Mouse (Mus musculus): ENCODE results near the gene Top3b. TPM values are rescaled to one million over a fixed set of nuclear protein-coding genes. Genes with fewer than 3 reads are reported as not detected.
"Not testable (repeated sequence)": the region's sequence is repeated elsewhere in the genome, so short reads cannot be mapped to it uniquely, and the experiment has no call there.

Top3b gene
- total RNA-seq, 2 experiments from 2014 or later = 24.8 to 31.6 TPM

DNA sequence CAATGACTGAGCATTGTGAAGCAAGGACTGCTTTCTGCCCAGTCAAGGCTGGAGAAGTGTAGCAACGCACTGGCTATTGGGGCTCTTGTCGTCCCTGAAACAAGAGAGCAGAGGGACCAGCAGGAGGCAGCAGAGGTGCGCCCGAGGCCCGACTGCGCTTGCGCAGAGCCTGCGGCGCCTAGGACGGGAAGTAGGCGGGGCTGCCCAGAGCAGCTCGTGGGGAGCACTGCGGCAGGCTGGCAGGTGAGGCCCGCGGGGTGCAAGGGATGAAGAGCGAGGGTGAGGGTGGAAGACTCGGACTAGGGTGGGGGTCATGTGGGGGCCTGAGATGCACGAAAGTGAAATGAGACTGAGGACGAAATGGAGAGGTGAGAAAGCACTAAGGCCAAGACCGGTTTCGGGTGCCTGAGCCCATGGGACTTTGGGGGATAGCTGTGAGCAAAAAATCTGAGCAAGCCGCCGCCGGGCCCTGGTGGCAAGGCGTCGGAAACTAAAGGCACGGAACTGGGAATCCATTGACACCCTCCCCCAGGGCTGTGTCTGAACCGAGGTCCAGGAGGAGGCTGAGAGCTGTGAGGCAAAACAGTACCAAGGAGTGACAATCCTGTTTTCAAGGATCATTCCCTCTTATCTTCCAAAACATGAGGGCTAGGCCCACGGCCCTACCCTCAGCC lies 26.0 kb downstream of the Top3b start, which contains the start of gene Ppm1f:
Ppm1f (plus strand) TSS at position 88 of the 674 bp plus-strand sequence.
- peak; percentile 97 for ATAC-seq (ENCODE audit: poor library complexity, severe bottlenecking)

DNA sequence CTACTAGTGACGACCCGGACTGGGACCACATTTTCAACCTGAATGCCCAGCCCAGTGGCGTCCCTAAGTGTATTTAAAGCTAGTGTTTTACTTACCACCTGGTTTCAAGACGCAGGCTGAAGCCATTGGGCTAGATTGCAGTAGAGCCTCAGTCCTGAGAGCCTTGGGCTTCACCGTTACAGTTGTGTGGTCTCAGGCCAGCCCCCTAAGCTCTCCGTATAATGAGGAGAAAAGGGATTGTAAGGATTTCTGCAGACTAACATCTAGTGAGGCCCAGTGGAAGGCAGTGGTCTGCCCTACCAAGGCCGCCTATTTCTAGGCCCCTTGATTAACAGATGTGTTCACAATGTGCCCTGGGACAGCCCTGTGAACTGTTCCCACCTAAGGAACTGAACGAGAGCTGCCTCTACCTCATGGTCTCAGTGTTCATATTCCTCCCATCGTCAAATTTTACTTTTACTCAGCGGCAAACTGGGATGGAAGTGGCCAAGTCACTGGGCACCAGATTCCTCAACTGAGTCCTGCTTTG lies 26.6 kb downstream of the Top3b start:
- no peak for ATAC-seq (ENCODE audit: poor library complexity, severe bottlenecking)

DNA sequence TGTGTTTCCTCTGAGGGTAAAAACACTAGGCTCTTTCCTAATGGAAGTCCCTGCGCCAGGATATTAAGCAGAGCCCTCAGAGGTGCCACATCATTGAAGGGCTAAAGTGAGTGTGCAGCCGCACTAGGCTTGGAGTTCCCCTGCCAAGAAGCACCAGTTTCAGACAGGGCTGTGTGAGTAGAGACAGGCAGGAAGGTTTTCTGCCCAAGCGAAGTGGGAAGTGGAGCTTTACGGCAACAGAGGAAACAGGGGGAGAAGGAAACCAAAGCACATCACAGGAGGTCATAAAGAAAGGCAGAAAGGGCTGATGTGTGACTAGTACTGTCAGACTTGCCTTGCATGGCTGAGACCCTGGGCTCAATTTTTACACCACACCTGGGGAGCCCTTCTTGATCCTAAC lies 31.8 kb downstream of the Top3b start:
- ATAC-seq (ENCODE audit: poor library complexity, severe bottlenecking) = peak; percentile 62; the same call in 1 of the 2 replicates

DNA sequence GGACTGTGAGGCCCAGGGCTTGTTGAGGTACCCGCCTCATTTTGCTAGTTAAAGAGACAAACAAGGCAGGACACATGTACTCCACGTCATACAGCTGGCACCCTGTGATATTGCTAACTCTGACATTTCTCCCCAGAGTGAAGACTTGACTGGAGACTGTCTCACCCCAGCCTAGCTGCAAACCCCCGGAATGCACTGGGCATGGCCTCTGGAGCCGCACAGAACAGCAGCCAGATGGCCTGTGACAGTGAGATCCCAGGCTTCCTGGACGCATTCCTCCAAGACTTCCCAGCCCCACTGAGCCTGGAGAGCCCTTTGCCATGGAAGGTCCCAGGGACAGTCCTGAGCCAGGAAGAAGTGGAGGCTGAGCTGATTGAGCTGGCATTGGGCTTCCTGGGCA lies 32.7 kb downstream of the Top3b start:
- ATAC-seq (ENCODE audit: poor library complexity, severe bottlenecking) = no peak

DNA sequence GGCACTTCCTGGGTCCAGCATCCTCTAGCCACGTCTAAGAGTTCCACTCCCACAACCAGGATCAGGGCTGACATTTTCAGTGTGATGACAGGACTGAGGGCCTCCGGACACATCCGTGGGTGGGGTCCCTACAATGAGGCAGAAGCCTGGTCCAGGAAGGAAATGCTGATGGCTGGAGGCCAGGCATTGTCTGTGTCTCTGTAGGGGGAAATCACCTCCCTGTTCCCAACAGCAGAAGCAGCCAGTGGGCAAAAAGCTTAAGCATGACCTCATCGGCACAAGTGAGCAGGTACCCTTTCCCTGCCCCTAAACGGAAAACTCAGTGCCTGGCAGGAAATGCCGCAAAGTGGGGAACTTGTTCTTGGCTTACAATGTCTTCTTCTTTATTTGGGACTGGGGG lies 37.3 kb downstream of the Top3b start:
- no peak for ATAC-seq (ENCODE audit: poor library complexity, severe bottlenecking)

- ATAC-seq (ENCODE audit: poor library complexity, severe bottlenecking) = peak; percentile 98
These were observed 41.4 kb downstream of the Top3b start for GRCm38 (mm10) chr16:16911641-16912597.

- no peak for ATAC-seq (ENCODE audit: poor library complexity, severe bottlenecking)
These were observed 42.9 kb downstream of the Top3b start for GRCm38 (mm10) chr16:16913440-16913839.

DNA sequence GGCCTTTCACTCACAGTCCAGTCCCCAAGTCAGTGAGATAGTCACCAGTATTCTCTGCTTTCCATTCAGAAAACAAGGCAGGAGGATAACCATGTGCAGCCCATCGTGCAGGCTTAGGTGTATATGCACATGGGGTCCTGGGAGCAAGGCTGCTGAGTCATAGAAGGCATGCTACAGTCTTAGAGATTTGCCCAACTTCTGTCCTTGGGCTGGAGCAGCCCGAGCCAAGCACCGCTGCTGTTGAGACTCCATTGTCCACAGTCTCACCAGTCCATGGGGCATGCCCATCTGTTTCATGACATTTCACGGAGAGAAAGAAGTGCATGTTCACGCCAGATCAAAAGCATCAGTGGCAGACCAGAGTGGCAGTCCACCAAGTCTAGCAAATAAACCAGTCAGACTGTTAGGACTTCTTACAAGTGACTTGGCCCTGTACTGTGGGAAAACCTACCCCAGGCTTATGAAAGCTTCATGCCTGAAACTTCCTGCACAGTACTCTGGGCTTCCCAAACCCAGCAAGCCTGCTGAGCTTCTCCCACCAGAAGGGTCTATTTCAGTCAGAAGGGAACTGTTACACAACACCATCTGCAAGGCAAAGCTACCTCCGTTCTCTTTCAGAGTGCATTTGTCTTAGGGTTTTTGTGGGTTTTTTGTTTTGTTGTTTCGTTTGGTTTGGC lies 48.0 kb downstream of the Top3b start:
- no peak for ATAC-seq (ENCODE audit: poor library complexity, severe bottlenecking)

GRCm38 (mm10) chr16:16921021-16921435 lies 50.5 kb downstream of the Top3b start:
- peak; percentile 64 for ATAC-seq (ENCODE audit: poor library complexity, severe bottlenecking)

GRCm38 (mm10) chr16:16924481-16924880 lies 53.9 kb downstream of the Top3b start:
- ATAC-seq (ENCODE audit: poor library complexity, severe bottlenecking) = no peak

DNA sequence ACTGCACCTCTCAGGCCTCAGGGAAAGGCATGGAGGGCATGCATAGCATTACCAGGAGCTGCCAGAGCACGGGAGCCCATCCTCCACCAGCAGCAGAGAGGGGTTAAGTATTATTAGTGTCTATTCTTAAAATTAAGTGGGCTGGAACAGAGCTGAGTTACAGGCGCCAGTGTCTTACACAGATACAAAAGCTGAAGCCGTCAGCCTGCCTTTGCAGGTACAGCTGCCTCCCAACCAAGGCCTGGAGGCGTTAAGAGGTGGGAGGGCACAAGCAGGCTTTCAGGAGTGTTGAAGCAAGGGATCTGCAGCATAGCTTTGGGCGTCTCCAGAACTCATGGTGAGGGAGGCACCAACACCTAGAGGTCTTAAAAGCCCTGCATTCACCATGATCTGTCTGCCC lies 56.0 kb downstream of the Top3b start:
- no peak for ATAC-seq (ENCODE audit: poor library complexity, severe bottlenecking)

- not testable (repeated sequence) for ATAC-seq (ENCODE audit: poor library complexity, severe bottlenecking)
These were observed 58.4 kb downstream of the Top3b start for GRCm38 (mm10) chr16:16928908-16929307.

GRCm38 (mm10) chr16:16930326-16930725 lies 59.8 kb downstream of the Top3b start:
- no peak for ATAC-seq (ENCODE audit: poor library complexity, severe bottlenecking)

- no peak for ATAC-seq (ENCODE audit: poor library complexity, severe bottlenecking)
These were observed 60.3 kb downstream of the Top3b start for GRCm38 (mm10) chr16:16930810-16931296.

- ATAC-seq (ENCODE audit: poor library complexity, severe bottlenecking) = no peak
These were observed 69.0 kb downstream of the Top3b start for GRCm38 (mm10) chr16:16939543-16939942.

GRCm38 (mm10) chr16:16941078-16941477 lies 70.5 kb downstream of the Top3b start:
- no peak for ATAC-seq (ENCODE audit: poor library complexity, severe bottlenecking)

Other genes with a start within 250 kb of the Top3b start
- not detected in 2 replicates for gene Olfr19, start 194.3 kb upstream of the Top3b start, total RNA-seq (2015)
- gene Olfr19, start 194.3 kb upstream of the Top3b start, total RNA-seq (2017) = not detected in 2 replicates
- not detected in 2 replicates for gene Spag6l, start 41.3 kb upstream of the Top3b start, total RNA-seq (2015)
- gene Spag6l, start 41.3 kb upstream of the Top3b start, total RNA-seq (2017) = not detected in 2 replicates
- 1.3 TPM in 1 of 2 replicates, not detected in the other for gene Igll1, start 6.8 kb upstream of the Top3b start, total RNA-seq (2015)
- gene Igll1, start 6.8 kb upstream of the Top3b start, total RNA-seq (2017) = 0.45 and 0.51 TPM in 2 replicates
- gene Vpreb1, start 107 bp downstream of the Top3b start, total RNA-seq (2015) = not detected in 2 replicates
- 1.6 TPM in 1 of 2 replicates, not detected in the other for gene Vpreb1, start 107 bp downstream of the Top3b start, total RNA-seq (2017)
- 1.6 and 2.6 TPM in 2 replicates for gene Ppm1f, start 25.7 kb downstream of the Top3b start, total RNA-seq (2015)
- gene Ppm1f, start 25.7 kb downstream of the Top3b start, total RNA-seq (2017) = 6.5 and 7.9 TPM in 2 replicates
- gene Mapk1, start 112.6 kb downstream of the Top3b start, total RNA-seq (2015) = 109 and 111 TPM in 2 replicates
- gene Mapk1, start 112.6 kb downstream of the Top3b start, total RNA-seq (2017) = 114 and 121 TPM in 2 replicates
- 0.33 and 1.0 TPM in 2 replicates for gene Ypel1, start 199.0 kb downstream of the Top3b start, total RNA-seq (2015)
- 0.15 TPM in 1 of 2 replicates, not detected in the other for gene Ypel1, start 199.0 kb downstream of the Top3b start, total RNA-seq (2017)
- 64.8 and 83.6 TPM in 2 replicates for gene Ppil2, start 240.5 kb downstream of the Top3b start, total RNA-seq (2015)
- gene Ppil2, start 240.5 kb downstream of the Top3b start, total RNA-seq (2017) = 104 and 111 TPM in 2 replicates

Measured in megakaryocyte, adult 5-6 weeks (primary cell).